Mouse (Mus musculus): ENCODE results near the gene Drd4.
A peak's percentile ranks its signal among the peaks of the same experiment; 100 is the strongest.

Drd4 gene

DNA sequence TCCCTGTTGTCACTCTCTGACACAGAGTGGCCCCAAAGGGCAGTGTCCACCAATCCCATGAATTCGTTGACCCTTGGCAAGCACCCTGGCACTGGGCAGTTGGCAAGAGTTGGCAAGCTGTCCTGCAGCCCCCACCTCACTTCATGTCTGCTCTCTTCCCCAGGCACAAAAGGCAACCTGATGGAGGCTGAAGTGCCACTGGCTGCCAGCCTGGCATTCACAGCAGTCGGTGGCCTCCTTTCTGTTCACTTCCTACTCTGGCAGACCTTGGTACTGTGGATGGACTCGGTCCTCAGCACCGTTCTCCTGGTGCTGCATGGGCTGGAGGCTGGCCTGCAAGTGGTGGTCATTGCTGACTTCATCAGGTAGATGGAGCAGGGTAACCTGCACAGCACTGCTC lies 43.9 kb downstream of the Drd4 start:
- peak; percentile 88 for DNase-seq

DNA sequence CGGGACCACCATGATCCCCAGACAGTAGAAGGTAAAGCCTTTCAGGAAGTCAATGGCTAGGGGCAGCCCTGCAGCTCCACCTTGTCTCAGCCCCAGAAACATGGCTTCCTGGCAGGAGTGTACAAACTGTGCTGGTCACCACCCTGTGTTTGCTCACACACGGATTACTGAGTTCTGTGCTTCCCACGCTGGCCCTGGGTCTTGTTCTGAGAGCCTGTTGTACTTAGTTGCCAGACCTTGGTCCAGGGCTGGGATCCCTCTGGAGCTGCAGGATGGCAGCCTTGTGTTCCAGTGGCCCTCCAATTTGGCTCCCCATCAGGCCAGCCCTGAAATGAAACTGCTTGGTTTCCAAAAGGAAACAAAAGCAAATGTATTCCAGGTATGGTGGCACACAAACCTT lies 44.5 kb downstream of the Drd4 start:
- no peak for DNase-seq

DNA sequence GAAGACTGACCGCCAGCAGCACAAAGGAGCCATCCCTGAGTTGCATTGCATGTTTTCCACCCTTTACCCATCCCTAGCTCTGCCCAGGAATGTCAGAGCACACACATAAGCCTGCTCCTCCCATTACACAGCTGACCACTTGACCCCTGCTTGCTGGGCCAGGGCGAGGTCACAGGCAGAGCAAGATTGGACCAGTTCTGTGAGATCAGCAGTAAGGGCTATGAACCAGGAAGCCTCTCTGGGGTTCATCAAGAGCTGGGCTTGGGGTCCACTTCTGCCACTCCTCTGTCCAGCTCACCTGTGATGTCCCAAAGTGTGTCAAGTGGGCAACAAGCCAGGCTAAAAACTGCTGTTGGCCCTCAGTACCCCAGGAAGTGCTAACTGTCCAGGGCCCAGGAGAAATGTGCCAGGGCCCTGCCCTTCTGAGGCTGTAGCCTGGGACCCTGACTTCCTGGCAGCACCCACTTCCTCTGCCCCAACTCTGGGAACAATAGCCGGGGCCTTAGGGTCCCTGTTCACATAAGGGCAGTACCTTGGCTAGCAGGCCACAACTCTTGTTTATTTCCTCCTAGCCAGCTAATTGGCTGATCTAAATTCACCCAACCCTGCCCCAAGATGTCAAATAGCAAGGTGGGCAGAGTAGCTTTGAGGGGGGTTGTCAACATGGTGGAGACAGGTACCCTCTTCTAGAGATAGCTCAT lies 46.1 kb downstream of the Drd4 start:
- DNase-seq: no peak

DNA sequence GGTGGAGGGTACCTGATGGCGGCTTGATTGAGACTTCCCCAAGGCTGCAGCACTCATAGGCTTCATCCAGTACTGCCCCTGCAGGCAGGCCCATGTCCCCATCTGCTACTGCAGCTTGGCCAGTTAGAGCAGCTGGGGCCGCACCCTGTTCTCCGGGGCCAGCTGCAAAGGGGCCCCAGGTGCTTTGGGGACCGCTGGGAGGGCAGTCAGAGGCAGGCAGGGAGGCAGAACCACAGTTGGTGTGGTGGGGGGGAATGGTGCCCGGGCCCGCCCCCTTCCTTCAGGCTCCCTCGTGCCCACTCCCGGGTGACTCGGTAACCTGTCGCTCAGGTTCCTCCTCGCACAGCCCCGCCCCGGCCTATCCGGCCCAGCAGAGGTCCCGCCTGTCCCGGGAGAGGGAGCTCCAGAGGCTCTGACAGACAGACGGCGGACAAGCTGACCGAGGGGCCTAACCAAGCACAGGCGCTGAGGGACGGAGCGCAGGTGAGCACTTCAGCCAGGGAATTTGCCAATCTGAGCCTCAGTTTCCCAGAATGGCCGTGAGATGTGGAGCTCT lies 46.8 kb downstream of the Drd4 start, which contains the start of gene Eps8l2:
Gene Eps8l2, plus strand, starts transcription at position 305 of the 556 bp plus-strand sequence.
- DNase-seq: no peak

DNA sequence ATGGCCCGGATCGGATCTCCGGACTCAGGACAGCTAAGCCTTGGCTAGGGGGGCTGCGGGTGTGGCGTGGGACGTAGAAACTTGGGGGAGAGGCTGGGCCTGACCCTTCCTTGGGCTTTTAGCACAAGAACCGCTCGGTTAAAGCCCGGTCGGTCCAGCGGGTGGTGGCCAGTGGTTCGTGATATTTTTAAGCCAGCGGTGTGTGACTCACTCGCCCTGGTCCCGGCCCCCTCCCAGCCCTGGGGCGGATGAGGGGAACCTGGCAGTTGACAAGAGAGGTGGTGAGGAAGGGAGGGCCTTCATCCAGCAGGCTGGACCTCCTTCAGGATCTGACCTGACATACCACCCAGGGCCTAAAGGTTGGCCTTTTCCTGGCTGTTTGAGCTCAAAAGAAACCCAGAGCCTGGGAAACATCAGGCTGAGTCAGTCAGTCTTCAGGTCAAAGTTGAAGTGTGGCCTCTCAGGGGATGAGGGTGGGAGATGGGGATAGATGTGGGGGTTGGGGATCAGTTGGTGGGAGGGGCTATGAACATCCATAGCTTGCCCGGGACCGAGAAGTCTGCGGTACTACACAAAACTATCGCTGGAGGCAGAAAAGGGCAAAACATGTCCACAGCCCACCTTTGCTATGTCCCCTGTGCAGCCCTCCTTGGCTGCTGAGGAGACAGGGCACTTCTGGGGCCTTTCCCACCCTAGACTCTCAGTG lies 47.6 kb downstream of the Drd4 start:
- no peak for DNase-seq

DNA sequence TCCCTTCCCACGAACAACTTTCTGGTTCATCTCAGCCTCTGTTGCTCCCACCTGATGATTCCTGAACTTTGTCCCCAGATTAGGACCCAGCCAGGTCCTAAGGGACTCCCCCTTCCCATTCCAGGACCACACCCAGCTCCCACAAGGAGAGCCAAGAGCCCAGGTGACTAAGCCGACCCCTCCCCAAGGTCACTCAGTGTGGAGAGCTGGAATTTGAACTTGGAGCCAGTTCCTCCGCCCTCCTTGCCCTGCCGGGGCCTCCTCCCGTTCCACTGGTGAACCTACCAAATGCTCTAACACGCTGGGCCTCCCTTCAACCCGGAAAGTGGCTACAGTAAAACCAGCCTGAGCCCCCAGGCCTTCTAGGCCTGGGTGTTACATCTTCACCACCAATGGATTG lies 48.2 kb downstream of the Drd4 start:
- DNase-seq: no peak

DNA sequence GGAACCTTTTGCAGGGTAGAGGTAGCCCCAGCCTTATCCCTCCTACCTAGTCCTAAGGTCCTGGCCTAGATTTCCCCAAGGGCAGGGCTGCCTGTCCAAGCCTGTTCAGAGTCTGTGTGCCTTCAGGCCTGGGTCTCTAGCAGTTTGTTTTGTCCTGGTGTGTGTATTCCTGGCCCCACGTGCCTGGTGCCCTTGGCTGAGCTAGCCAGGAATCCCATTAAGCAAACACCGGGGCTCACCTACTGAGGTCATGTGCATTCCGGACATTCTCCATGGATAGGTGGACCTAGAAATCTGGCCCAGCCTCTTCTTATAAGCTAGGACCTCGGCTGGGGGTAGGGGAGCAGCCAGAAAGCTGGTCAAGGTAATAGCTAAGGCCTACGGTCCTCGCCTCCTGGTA lies 48.7 kb downstream of the Drd4 start:
- DNase-seq: no peak

DNA sequence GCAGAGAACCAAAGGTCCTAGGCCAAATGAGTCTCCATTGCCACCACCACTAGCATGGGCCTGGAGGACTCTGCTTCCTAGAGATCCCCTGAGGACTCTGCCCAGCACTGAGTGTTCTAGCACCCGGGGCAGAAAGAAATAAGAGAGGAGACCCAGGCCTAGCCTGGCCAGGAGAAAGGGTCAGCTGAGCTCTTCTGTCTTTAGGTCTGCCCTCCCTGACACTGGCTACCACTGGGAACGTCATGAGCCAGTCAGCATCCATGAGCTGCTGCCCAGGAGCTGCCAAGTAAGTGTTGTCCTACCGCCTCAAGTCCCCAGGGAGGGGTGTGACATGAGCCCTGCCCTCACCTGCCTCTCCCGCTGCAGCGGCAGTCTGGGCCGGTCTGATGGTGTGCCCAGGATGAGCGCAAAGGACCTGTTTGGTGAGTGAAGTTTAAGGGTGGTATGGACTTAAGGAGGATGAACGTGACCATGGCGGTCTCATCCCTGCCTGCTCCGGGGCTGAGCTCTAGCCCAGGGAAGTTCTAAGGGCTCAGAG lies 50.0 kb downstream of the Drd4 start:
- no peak for DNase-seq

DNA sequence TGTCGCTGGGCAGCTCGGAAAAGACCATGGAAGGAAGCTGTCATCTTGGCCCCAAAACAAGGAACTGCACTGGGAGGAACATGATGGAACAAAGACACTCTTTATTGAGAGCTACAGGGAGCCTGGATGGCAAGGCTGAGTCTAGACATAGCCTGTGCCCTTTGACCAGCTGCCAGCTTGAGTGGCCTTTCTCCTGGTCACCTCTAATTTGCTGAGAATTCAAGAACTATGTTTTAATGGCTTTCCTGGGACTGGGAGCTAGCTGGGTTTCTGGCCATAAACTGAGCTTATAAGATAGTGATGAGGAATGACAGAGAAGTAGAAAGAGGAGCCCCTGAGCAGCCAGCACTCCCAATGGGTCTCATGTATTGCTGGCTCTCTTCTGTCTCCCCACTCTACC lies 51.4 kb downstream of the Drd4 start:
- DNase-seq: no peak

DNA sequence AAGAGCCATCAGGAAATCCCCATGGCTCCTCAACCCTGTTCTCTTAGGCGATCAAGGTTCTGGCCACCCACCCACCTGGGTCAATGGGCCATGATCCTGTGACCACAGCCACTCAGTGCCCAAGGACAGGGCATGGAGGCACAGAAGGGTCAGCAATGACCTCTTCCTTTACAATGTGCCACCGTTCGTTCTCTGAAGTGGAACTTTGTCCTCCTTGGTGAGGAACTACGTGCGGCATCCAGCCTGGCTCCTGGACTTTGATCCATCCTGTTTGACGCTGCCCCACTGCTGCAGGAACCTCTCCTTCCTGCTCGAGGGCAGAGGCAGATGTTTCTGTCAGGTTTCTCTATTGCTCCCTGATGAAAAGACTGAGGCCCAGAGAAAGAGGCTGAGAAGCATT lies 51.9 kb downstream of the Drd4 start:
- no peak for DNase-seq

DNA sequence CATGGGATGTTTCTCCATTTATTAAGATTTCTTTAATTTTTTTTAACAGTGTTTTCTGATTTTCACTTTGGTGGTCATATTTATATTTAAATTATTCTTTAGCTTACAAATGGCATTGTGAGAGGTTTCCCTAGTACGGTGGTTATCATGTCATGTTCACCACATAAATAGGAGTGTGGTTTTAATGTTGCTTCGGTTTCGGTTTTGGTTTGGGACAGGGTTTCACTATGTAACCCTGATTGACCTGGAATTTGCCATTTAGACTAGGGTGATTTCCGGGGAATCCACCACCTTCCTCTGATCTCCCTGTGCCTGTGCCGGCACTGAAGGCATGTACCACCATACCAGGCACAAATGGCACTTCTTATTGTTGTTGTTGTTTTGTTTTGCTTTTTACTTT lies 53.0 kb downstream of the Drd4 start:
- no peak for DNase-seq
